Mouse (Mus musculus) left cerebral cortex, adult 2 months (tissue): ENCODE measurements at regions not wholly inside any gene's neighbourhood (a gene's known extent, or its start where the extent isn't known, plus 50 kb on each side); places are given as distances from the start of the nearest gene placed in this dataset.
A peak's percentile ranks its signal among the peaks of the same experiment; 100 is the strongest.

Experiments used
- DNase-seq, 2 experiments: peaks; one replicate each; pipeline ENCODE4 v3.0.0; 2021 to 2022; ENCODE audit warnings: low spot score in 2 of 2, mixed read lengths in 1 of 2; ENCODE audit errors: extremely low spot score in 1 of 2
- H3K27ac ChIP-seq: fragments of 200-600 bp; 2 replicates; pipeline ENCODE4 v1.8.1; 2022
- H3K4me3 ChIP-seq: fragments of 200-600 bp; 2 replicates; pipeline ENCODE4 v1.8.1; 2022
- CTCF ChIP-seq: fragments of 200-600 bp; IDR thresholded peaks from 2 replicates; pipeline ENCODE4 v1.8.1; 2022; ENCODE audit warnings: antibody characterized with exemption, mild to moderate bottlenecking, moderate library complexity
- intact Hi-C: fragments of 180-260 bp; cut with DNase I; formaldehyde crosslinking; loops from one replicate; pipeline ENCODE4 v1.15.1; 2025

- Histone ChIP-seq H3K4me3 (no peak overlapping the region), H3K27ac (no peak overlapping the region)
- no peak for DNase-seq
- TF ChIP-seq CTCF: no peak; the same call in 1 of the 2 replicates
- intact Hi-C loops: no loop called here
These were observed 315.5 kb downstream of the Gm11011 start for GRCm38 (mm10) chr2:169272018-169272417.

- no peak overlapping the region for H3K4me3 ChIP-seq
- intact Hi-C loops: no loop called here
- no peak for TF ChIP-seq CTCF
- H3K27ac ChIP-seq: no peak overlapping the region
- DNase-seq: peak in 1 of 2 experiments; percentile 26
These were observed 305.2 kb upstream of the Zfp64 start for GRCm38 (mm10) chr2:169260636-169261035.

DNA sequence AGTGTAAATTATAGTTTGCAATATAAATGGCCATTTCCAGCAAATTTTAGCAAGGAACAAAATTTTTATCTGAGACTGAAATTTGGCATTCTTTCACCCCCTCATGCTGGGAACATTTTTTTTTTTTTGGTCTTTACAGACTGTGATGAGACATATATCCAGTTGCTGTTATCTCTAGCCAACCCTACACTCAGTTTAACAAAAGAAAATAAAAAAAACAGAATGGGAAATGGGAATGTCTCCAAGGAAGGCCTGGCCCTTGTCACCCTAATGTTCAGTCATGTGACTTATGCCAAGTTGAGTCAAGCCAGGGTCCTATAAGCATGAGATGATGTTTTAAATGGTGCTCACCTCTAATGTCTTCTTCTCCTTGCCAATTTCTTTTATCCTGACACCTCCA lies 289.2 kb upstream of the Zfp64 start:
- no peak overlapping the region for H3K4me3 ChIP-seq
- intact Hi-C loops: no loop called here
- TF ChIP-seq CTCF: no peak
- DNase-seq: no peak
- H3K27ac ChIP-seq: no peak overlapping the region

GRCm38 (mm10) chr2:169243981-169244380 lies 288.6 kb upstream of the Zfp64 start:
- intact Hi-C loops: no loop called here

GRCm38 (mm10) chr2:169237856-169238255 lies 282.5 kb upstream of the Zfp64 start:
- DNase-seq: no peak
- intact Hi-C loops: no loop called here
- TF ChIP-seq CTCF: no peak
- Histone ChIP-seq H3K4me3 (no peak overlapping the region), H3K27ac (no peak overlapping the region)

More at GRCm38 (mm10) chr2:169243981-169244380, 288.6 kb upstream of the Zfp64 start:
- Histone ChIP-seq H3K27ac (no peak overlapping the region), H3K4me3 (no peak overlapping the region)
- no peak for DNase-seq
- TF ChIP-seq CTCF: no peak

GRCm38 (mm10) chr2:169237321-169237720 lies 281.9 kb upstream of the Zfp64 start:
- Histone ChIP-seq H3K27ac (no peak overlapping the region), H3K4me3 (no peak overlapping the region)
- no peak for TF ChIP-seq CTCF
- intact Hi-C loops: no loop called here
- no peak for DNase-seq

DNA sequence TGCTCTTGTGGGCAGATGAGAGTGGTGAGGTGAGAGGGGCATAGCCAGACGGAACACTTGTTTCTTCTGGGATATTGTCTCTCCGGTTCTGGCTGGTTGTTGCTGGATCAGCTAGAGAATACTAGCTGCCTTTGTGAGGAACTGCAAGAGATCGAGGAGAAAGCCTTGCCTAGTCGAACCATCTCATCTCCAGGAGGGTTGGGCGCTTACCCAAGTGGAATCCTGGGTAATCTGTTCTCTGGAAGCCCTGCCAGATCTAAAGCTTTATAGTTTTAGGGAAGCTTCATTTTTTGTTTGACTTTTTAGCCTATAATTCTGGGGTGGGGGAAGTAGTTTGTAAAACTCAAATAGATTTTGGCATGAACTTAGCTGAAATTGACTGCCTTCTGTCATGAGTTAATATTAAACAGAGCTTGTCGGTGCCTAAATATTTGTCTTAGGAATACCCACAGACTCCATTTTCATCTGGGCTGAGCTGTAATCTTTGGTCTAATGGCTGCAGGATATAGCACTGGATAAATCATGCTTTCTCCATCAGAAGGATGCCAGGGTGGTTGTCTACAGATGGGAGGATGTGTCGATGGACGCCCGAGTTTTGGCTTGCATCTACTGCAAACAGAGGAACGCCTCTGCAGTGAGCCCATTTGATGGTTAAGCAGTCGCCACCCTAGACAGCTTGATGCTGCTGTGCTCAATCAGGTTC lies 279.1 kb upstream of the Zfp64 start:
- Histone ChIP-seq H3K4me3 (no peak overlapping the region), H3K27ac (no peak overlapping the region)
- intact Hi-C loops: no loop called here
- DNase-seq: no peak
- TF ChIP-seq CTCF: no peak

DNA sequence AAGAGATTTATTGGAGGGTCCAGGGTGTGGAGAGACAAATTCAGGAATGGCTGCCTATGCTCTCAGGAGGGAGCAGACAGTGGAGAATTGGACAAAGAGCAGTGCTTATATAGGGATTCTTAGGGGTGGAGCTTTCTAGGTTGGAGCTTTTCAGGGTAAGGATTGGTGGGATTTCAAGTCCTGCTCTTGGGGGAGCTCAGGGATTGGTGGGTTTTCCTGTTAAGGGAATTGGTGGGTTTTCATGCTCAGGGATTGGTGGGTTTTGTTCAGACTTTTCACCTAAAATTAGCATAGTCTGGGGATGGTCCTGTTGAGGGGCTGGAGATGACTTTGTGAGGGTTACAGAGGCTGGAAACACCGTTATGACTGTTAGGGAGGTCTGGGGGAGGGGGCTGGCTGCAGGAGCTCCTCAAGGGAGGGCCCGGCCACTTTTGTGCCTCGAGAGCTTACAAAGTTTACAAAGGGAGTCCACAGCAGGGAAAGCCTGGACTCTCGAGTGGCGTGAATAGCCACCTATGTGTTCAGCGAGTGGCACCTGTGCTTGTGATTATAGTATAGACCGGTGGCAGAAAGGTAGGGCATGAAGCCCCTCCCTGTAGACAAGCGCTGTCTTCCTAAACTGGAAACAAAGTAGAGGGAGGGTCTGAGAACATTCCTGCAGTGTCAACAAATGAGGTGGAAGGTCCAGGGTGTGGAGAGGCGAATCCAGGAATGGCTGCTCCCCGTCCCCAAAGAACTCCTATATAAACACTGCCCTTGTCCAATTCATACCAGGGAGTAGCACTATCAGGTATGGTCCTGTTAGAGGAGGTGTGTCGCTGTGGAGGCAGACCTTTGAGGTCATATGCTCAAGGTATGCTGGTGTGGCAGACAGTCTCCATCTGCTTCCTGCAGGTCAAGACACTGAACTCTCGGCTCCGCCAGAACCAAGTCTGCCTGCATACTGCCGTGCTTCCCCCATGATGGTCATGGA lies 278.1 kb upstream of the Zfp64 start:
- TF ChIP-seq CTCF: no peak
- no peak overlapping the region for H3K4me3 ChIP-seq
- intact Hi-C loops: no loop called here
- no peak overlapping the region for H3K27ac ChIP-seq
- no peak for DNase-seq

GRCm38 (mm10) chr2:169222264-169222663 lies 266.9 kb upstream of the Zfp64 start:
- intact Hi-C loops: no loop called here
- DNase-seq: no peak
- Histone ChIP-seq H3K4me3 (no peak overlapping the region), H3K27ac (peak overlapping the region; percentile 12; the same call in 1 of the 2 replicates)
- no peak for TF ChIP-seq CTCF

DNA sequence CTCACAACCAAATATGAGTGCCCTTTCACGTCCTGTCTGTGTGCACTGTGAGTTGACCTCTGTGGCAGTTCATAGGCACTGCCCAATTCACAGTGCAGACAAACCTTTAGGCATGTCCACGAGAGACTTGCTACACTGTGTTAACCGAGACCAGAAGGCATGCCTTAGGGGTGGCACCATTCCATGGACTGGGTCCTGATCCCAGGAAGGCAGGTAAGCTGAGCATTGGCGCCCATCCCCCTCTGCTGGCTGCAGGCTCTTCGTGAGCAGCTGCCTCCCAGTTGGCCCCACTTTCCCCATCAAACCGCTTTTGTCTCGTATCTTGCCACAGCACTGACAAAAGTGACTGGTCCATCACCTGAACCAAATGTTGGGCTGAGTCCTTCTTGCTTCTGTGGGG lies 265.8 kb upstream of the Zfp64 start:
- intact Hi-C loops: no loop called here
- Histone ChIP-seq H3K4me3 (no peak overlapping the region), H3K27ac (no peak overlapping the region)
- DNase-seq: no peak
- no peak for TF ChIP-seq CTCF

- no peak for TF ChIP-seq CTCF
- intact Hi-C loops: no loop called here
- no peak overlapping the region for H3K27ac ChIP-seq
- H3K4me3 ChIP-seq: no peak overlapping the region
- no peak for DNase-seq
These were observed 260.2 kb upstream of the Zfp64 start for GRCm38 (mm10) chr2:169215546-169216043.

GRCm38 (mm10) chr2:169214396-169214795 lies 259.0 kb upstream of the Zfp64 start:
- TF ChIP-seq CTCF: no peak
- Histone ChIP-seq H3K27ac (no peak overlapping the region), H3K4me3 (no peak overlapping the region)
- intact Hi-C loops: no loop called here
- no peak for DNase-seq
